Mouse (Mus musculus): ENCODE measurements at regions not wholly inside any gene's neighbourhood (a gene's known extent, or its start where the extent isn't known, plus 50 kb on each side); places are given as distances from the start of the nearest gene placed in this dataset.

GRCm38 (mm10) chr8:6789096-6789495 lies 1683.9 kb upstream of the Slc10a2 start:
- Histone ChIP-seq H3K36me3 (replicated peaks in 1 of 2; ENCODE audit: control insufficient read depth in 1 of 2, insufficient read depth in 1 of 2, low read length in 1 of 2) (no peaks in the 10 kb centered on the region), H3K4me1 (ENCODE audit: control insufficient read depth in 1 of 2, insufficient read depth in 2 of 2) (no peaks in the 10 kb centered on the region), H3K9me3 (replicated peaks; ENCODE audit: low read length) (peaks cover 13% of the 10 kb centered on the region), H3K4me3 (replicated peaks in 1 of 3; ENCODE audit: low read depth in 2 of 3, low read length in 2 of 3, poor library complexity in 1 of 3) (no peak overlapping the region), H3K79me2 (replicated peaks; ENCODE audit: control insufficient read depth, extremely low read depth, insufficient read depth, poor library complexity, severe bottlenecking) (no peaks in the 10 kb centered on the region), H3K4me2 (ENCODE audit: insufficient read depth, low read depth, poor library complexity, severe bottlenecking) (no peak overlapping the region), H3K27ac (ENCODE audit: insufficient read depth, low read depth) (no peak overlapping the region), H3K27me3 (replicated peaks) (no peaks in the 10 kb centered on the region), H3K9ac (ENCODE audit: insufficient read depth, low read depth) (no peak overlapping the region)
- dilution Hi-C loops (cut with MboI; ENCODE audit: extremely low pct_ligation_motif_present, extremely low pct_unique_long_range_greater_than_20kb, low sequenced_read_pairs) (no loop called here), in situ Hi-C loops (cut with MboI; ENCODE audit: low pct_ligation_motif_present, low pct_unique_long_range_greater_than_20kb, low sequenced_read_pairs) (no loop called here)
- TF ChIP-seq ZC3H11A (IDR thresholded peaks at IDR 0.05; ENCODE audit: low read depth, low read length) = no peak
- no peak for TF ChIP-seq PAX5 (IDR thresholded peaks at IDR 0.05; ENCODE audit: low read length)
- no peak for DNase-seq (ENCODE audit: extremely low read depth)

- no peaks in the 10 kb centered on the region for H3K79me2 ChIP-seq (replicated peaks; ENCODE audit: control insufficient read depth, extremely low read depth, insufficient read depth, poor library complexity, severe bottlenecking)
- DNase-seq (ENCODE audit: extremely low read depth) = no peak
- dilution Hi-C loops (cut with MboI; ENCODE audit: extremely low pct_ligation_motif_present, extremely low pct_unique_long_range_greater_than_20kb, low sequenced_read_pairs) = no loop called here
- H3K36me3 ChIP-seq (replicated peaks in 1 of 2; ENCODE audit: control insufficient read depth in 1 of 2, insufficient read depth in 1 of 2, low read length in 1 of 2) = no peaks in the 10 kb centered on the region
- TF ChIP-seq MXI1 (IDR thresholded peaks at IDR 0.05; ENCODE audit: low read depth, low read length) (no peak), CHD1 (IDR thresholded peaks at IDR 0.05; ENCODE audit: low read depth, low read length) (no peak), POLR2AphosphoS2 (IDR thresholded peaks at IDR 0.05; ENCODE audit: low read depth, low read length) (no peak), TBP (conservative IDR thresholded peaks at IDR 0.05; ENCODE audit: low read depth, low read length) (no peak), USF2 (conservative IDR thresholded peaks at IDR 0.05; ENCODE audit: low read depth, low read length) (no peak), EP300 (IDR thresholded peaks at IDR 0.05; ENCODE audit: low read length) (no peak), UBTF (IDR thresholded peaks at IDR 0.05; ENCODE audit: low read depth, low read length) (no peak), ZNF384 (IDR thresholded peaks at IDR 0.05; ENCODE audit: low read depth, low read length) (no peak), TCF12 (IDR thresholded peaks at IDR 0.05; ENCODE audit: low read depth, low read length) (no peak), ELF1 (IDR thresholded peaks at IDR 0.05; ENCODE audit: low read depth, low read length) (no peak), E2F4 (IDR thresholded peaks at IDR 0.05; ENCODE audit: insufficient replicate concordance, low read depth, low read length) (no peak), MAX (IDR thresholded peaks at IDR 0.05; ENCODE audit: low read length) (no peak), RCOR1 (conservative IDR thresholded peaks at IDR 0.05; ENCODE audit: low read depth, low read length) (no peak), USF1 (IDR thresholded peaks at IDR 0.05; ENCODE audit: low read depth, low read length) (no peak), JUND (conservative IDR thresholded peaks at IDR 0.05; ENCODE audit: low read depth, low read length) (no peak), CHD2 (IDR thresholded peaks at IDR 0.05; ENCODE audit: low read length) (no peak)
- no peaks in the 10 kb centered on the region for H3K4me1 ChIP-seq (ENCODE audit: control insufficient read depth in 1 of 2, insufficient read depth in 2 of 2)
- H3K27ac ChIP-seq (ENCODE audit: insufficient read depth, low read depth) = no peak overlapping the region
- H3K9ac ChIP-seq (ENCODE audit: insufficient read depth, low read depth) = no peak overlapping the region
- H3K9me3 ChIP-seq (replicated peaks; ENCODE audit: low read length) = peaks cover 14% of the 10 kb centered on the region
- in situ Hi-C loops (cut with MboI; ENCODE audit: low pct_ligation_motif_present, low pct_unique_long_range_greater_than_20kb, low sequenced_read_pairs) = no loop called here
- no peaks in the 10 kb centered on the region for H3K27me3 ChIP-seq (replicated peaks)
- no peak overlapping the region for H3K4me3 ChIP-seq (replicated peaks in 1 of 3; ENCODE audit: low read depth in 2 of 3, low read length in 2 of 3, poor library complexity in 1 of 3)
- H3K4me2 ChIP-seq (ENCODE audit: insufficient read depth, low read depth, poor library complexity, severe bottlenecking) = no peak overlapping the region
Measured at GRCm38 (mm10) chr8:6780983-6781382, 1675.8 kb upstream of the Slc10a2 start.
